19 mouse cellular contexts compared by ENCODE assay signal in the genomic region with DNA sequence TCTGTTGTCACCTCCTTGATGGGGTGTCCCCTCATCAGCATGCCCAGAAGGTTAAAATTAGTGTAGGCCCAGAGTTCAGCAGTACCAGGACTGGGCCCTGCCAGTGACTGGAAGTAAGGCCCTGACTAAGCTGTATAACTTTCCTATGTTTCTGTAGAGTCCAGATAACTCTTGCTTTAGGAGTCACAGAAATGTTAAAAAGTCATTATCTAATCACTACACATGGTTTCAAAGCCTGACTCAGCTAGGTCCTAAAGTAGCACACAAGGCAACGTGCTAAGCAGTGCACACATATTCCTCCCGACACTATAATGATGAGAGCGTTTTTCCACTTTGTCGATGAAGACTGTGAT.
DNase-seq lines count a peak whose midpoint lies in the region; ATAC-seq and TF ChIP-seq lines count a peak whose summit lies in the region.
"Had no signal": no experiment of that assay in that cellular context is flagged by ENCODE, and none has a peak within 500 bp of the region (broad histone marks: within the 10 kb centered on the region; RNA-seq: fewer than 3 reads in every experiment).

No protein-coding gene starts in this region.

- no peak overlapping the region for H3K4me2 ChIP-seq in heart, embryonic 11.5 days
- H3K4me2 ChIP-seq in lung, embryonic 16.5 days (ENCODE audit: low read depth, low read length), result no peak overlapping the region
- H3K4me2 ChIP-seq: embryonic facial prominence, embryonic 15.5 days; forebrain, embryonic 15.5 days; limb, embryonic 13.5 days had no signal

- peaks cover 7% of the 10 kb centered on the region; the same call in 1 of the 2 replicates for H3K36me3 ChIP-seq in heart, embryonic 11.5 days (ENCODE audit: control insufficient read depth, insufficient read depth, low read length)
- 0 out of 2 replicates have a peak, but pooled peaks cover 4% of the 10 kb centered on the region for H3K36me3 ChIP-seq in lung, embryonic 16.5 days (ENCODE audit: control insufficient read depth, insufficient read depth, low read length)
- no peaks in the 10 kb centered on the region for H3K36me3 ChIP-seq in liver, adult 2 months (ENCODE audit: control insufficient read depth, insufficient read depth, low read length)

- H3K4me3 ChIP-seq in heart, embryonic 11.5 days (ENCODE audit: low read depth, low read length), result no peak overlapping the region
- no peak overlapping the region for H3K4me3 ChIP-seq in lung, embryonic 16.5 days (ENCODE audit: low read length)
- H3K4me3 ChIP-seq in liver, adult 2 months (ENCODE audit: insufficient read depth, low read depth, low read length), result no peak overlapping the region
- H3K4me3 ChIP-seq: embryonic facial prominence, embryonic 15.5 days; forebrain, embryonic 15.5 days; limb, embryonic 13.5 days; megakaryocyte, embryonic 14.5 days had no signal

- TF ChIP-seq POLR2A in liver, adult 2 months (IDR thresholded peaks at IDR 0.05; ENCODE audit: extremely low read depth, insufficient read depth, low read length), result no peak

- H3K27ac ChIP-seq in heart, embryonic 11.5 days (ENCODE audit: low read depth, low read length), result peak overlapping the region; percentile 75
- peak overlapping the region; percentile 4; the same call in 1 of the 2 replicates for H3K27ac ChIP-seq in lung, embryonic 16.5 days (ENCODE audit: low read length)
- H3K27ac ChIP-seq in liver, adult 2 months (replicated peaks; ENCODE audit: insufficient read depth, low read depth, low read length), result peak overlapping the region; percentile 22
- H3K27ac ChIP-seq: embryonic facial prominence, embryonic 15.5 days; forebrain, embryonic 15.5 days; hindbrain, postnatal 0 days; kidney, postnatal 0 days; limb, embryonic 13.5 days had no signal

- H3K9ac ChIP-seq in heart, embryonic 11.5 days (ENCODE audit: low read depth, low read length), result no peak overlapping the region
- no peak overlapping the region for H3K9ac ChIP-seq in lung, embryonic 16.5 days (ENCODE audit: low read length)
- no peak overlapping the region for H3K9ac ChIP-seq in liver, adult 2 months (ENCODE audit: low read depth, low read length)
- H3K9ac ChIP-seq: embryonic facial prominence, embryonic 15.5 days; forebrain, embryonic 15.5 days; limb, embryonic 13.5 days had no signal

- no peak for TF ChIP-seq CTCF in liver, adult 2 months (IDR thresholded peaks at IDR 0.05; ENCODE audit: low read depth, low read length)

- intact Hi-C loops in heart, postnatal 10 days (cut with DNase I), result no loop called here

- ATAC-seq in heart, embryonic 11.5 days (replicated peaks; ENCODE audit: insufficient number of reproducible peaks, low FRiP score, low TSS enrichment), result peak; percentile 81
- no peak; the same call in 1 of the 2 replicates for ATAC-seq in lung, embryonic 16.5 days (ENCODE audit: low read depth)
- ATAC-seq in megakaryocyte-erythroid progenitor cell, adult 5-6 weeks (replicated peaks; ENCODE audit: low FRiP score, low TSS enrichment, poor library complexity, severe bottlenecking), result peak; percentile 79
- ATAC-seq: forebrain, embryonic 15.5 days; hindbrain, postnatal 0 days had no signal

- WGBS in heart, embryonic 11.5 days (ENCODE audit: insufficient replicate concordance), result 63% methylated on average over 4 of the region's 4 CpGs
- 91% methylated on average over 4 of the region's 4 CpGs for WGBS in lung, embryonic 16.5 days
- 68% methylated on average over 4 of the region's 4 CpGs for WGBS in liver, adult 2 months

- DNase-seq in heart, postnatal 10 days, result no peak
- DNase-seq in lung, postnatal 10 days, result no peak
- DNase-seq in liver, adult 2 months (ENCODE audit: extremely low read depth, low read depth, low spot score), result no peak
- no peak for DNase-seq in B cell, adult 2 months
- no peak for DNase-seq in left cerebral cortex, adult 18-20 months (ENCODE audit: low spot score in 2 of 2)
- DNase-seq: adrenal gland, adult 2 months; cerebellum, adult 8-10 months; heart, postnatal 36 days; thymus, postnatal 14 days had no signal

- no peaks in the 10 kb centered on the region for H3K9me3 ChIP-seq in heart, embryonic 11.5 days (replicated peaks; ENCODE audit: control insufficient read depth, low read length)
- no peaks in the 10 kb centered on the region for H3K9me3 ChIP-seq in lung, embryonic 16.5 days (ENCODE audit: control insufficient read depth, low read length)
- H3K9me3 ChIP-seq: embryonic facial prominence, embryonic 15.5 days; forebrain, embryonic 15.5 days; limb, embryonic 13.5 days had no signal

- 0 out of 2 replicates have a peak, but pooled peaks cover 4% of the 10 kb centered on the region for H3K4me1 ChIP-seq in heart, embryonic 11.5 days (ENCODE audit: control insufficient read depth, insufficient read depth, low read length)
- no peaks in the 10 kb centered on the region; the same call in 1 of the 2 replicates for H3K4me1 ChIP-seq in lung, embryonic 16.5 days (replicated peaks; ENCODE audit: control insufficient read depth, insufficient read depth, low read length)
- H3K4me1 ChIP-seq in liver, adult 2 months (ENCODE audit: control insufficient read depth, insufficient read depth, low read length), result peaks cover 11% of the 10 kb centered on the region
- H3K4me1 ChIP-seq: embryonic facial prominence, embryonic 15.5 days; forebrain, embryonic 15.5 days had no signal

- H3K79me2 ChIP-seq in liver, adult 2 months (ENCODE audit: control insufficient read depth, insufficient read depth, low read length), result no peaks in the 10 kb centered on the region

- H3K27me3 ChIP-seq in heart, embryonic 11.5 days (ENCODE audit: control insufficient read depth, insufficient read depth, low read length), result no peaks in the 10 kb centered on the region
- no peaks in the 10 kb centered on the region for H3K27me3 ChIP-seq in lung, embryonic 16.5 days (ENCODE audit: control insufficient read depth, insufficient read depth, low read depth, low read length)
- H3K27me3 ChIP-seq in liver, adult 2 months (ENCODE audit: control insufficient read depth, insufficient read depth, low read length), result no peaks in the 10 kb centered on the region
- H3K27me3 ChIP-seq: CH12.LX; embryonic facial prominence, embryonic 15.5 days; forebrain, embryonic 15.5 days; limb, embryonic 13.5 days had no signal

Comparison
In these comparisons a context has a peak if more than half of its experiments do, and no peak if none do; other contexts are left out.
1. H3K27ac ChIP-seq: peak in every context shown above with its lines; median percentile 75 in heart, embryonic 11.5 days; 22 in liver, adult 2 months; 4 in lung, embryonic 16.5 days.